Mouse (Mus musculus): ENCODE measurements around the gene Dnajc10. TPM values are rescaled to one million over a fixed set of nuclear protein-coding genes. Genes with fewer than 3 reads are reported as not detected.

Gene Dnajc10
- polyA plus RNA-seq, 1 experiment: 69.5 TPM

- Histone ChIP-seq H3K9me3 (replicated peaks; ENCODE audit: control insufficient read depth, insufficient read depth, low read length, poor library complexity, severe bottlenecking) (no peaks in the 10 kb centered on the region), H3K27ac (ENCODE audit: insufficient read depth, low read length) (no peak overlapping the region), H3K4me3 (ENCODE audit: low read depth, low read length) (no peak overlapping the region), H3K36me3 (ENCODE audit: control insufficient read depth, insufficient read depth, low read length, poor library complexity, severe bottlenecking) (no peaks in the 10 kb centered on the region), H3K9ac (ENCODE audit: low read depth, poor library complexity, severe bottlenecking) (no peak overlapping the region), H3K27me3 (ENCODE audit: control insufficient read depth, insufficient read depth, low read length, poor library complexity, severe bottlenecking) (no peaks in the 10 kb centered on the region), H3K4me1 (ENCODE audit: control insufficient read depth, insufficient read depth, low read length) (no peaks in the 10 kb centered on the region)
- TF ChIP-seq EP300 (IDR thresholded peaks at IDR 0.05; ENCODE audit: insufficient read depth, low read depth, low read length) (no peak), POLR2A (IDR thresholded peaks at IDR 0.05; ENCODE audit: insufficient read depth, low read length) (no peak), CTCF (IDR thresholded peaks at IDR 0.05; ENCODE audit: low read depth, low read length) (no peak)
These were observed 40.1 kb upstream of the Dnajc10 start for GRCm38 (mm10) chr2:80275136-80275535.

- no peak overlapping the region for H3K9ac ChIP-seq (ENCODE audit: low read depth, poor library complexity, severe bottlenecking)
- no peaks in the 10 kb centered on the region for H3K36me3 ChIP-seq (ENCODE audit: control insufficient read depth, insufficient read depth, low read length, poor library complexity, severe bottlenecking)
- H3K4me1 ChIP-seq (ENCODE audit: control insufficient read depth, insufficient read depth, low read length): no peaks in the 10 kb centered on the region
- H3K27ac ChIP-seq (ENCODE audit: insufficient read depth, low read length): no peak overlapping the region
- TF ChIP-seq EP300 (IDR thresholded peaks at IDR 0.05; ENCODE audit: insufficient read depth, low read depth, low read length): no peak
- TF ChIP-seq CTCF (IDR thresholded peaks at IDR 0.05; ENCODE audit: low read depth, low read length): no peak
- TF ChIP-seq POLR2A (IDR thresholded peaks at IDR 0.05; ENCODE audit: insufficient read depth, low read length): no peak
- no peak overlapping the region for H3K4me3 ChIP-seq (ENCODE audit: low read depth, low read length)
- H3K9me3 ChIP-seq (replicated peaks; ENCODE audit: control insufficient read depth, insufficient read depth, low read length, poor library complexity, severe bottlenecking): no peaks in the 10 kb centered on the region
- H3K27me3 ChIP-seq (ENCODE audit: control insufficient read depth, insufficient read depth, low read length, poor library complexity, severe bottlenecking): no peaks in the 10 kb centered on the region
These were observed 33.1 kb upstream of the Dnajc10 start for GRCm38 (mm10) chr2:80282214-80282613.

GRCm38 (mm10) chr2:80286397-80286796 is 28.9 kb upstream of the Dnajc10 start:
- Histone ChIP-seq H3K9me3 (replicated peaks; ENCODE audit: control insufficient read depth, insufficient read depth, low read length, poor library complexity, severe bottlenecking) (no peaks in the 10 kb centered on the region), H3K27me3 (ENCODE audit: control insufficient read depth, insufficient read depth, low read length, poor library complexity, severe bottlenecking) (no peaks in the 10 kb centered on the region), H3K27ac (ENCODE audit: insufficient read depth, low read length) (no peak overlapping the region), H3K4me1 (ENCODE audit: control insufficient read depth, insufficient read depth, low read length) (no peaks in the 10 kb centered on the region), H3K36me3 (ENCODE audit: control insufficient read depth, insufficient read depth, low read length, poor library complexity, severe bottlenecking) (no peaks in the 10 kb centered on the region), H3K4me3 (ENCODE audit: low read depth, low read length) (no peak overlapping the region), H3K9ac (ENCODE audit: low read depth, poor library complexity, severe bottlenecking) (no peak overlapping the region)
- TF ChIP-seq POLR2A (IDR thresholded peaks at IDR 0.05; ENCODE audit: insufficient read depth, low read length): no peak
- no peak for TF ChIP-seq EP300 (IDR thresholded peaks at IDR 0.05; ENCODE audit: insufficient read depth, low read depth, low read length)
- no peak for TF ChIP-seq CTCF (IDR thresholded peaks at IDR 0.05; ENCODE audit: low read depth, low read length)

- Histone ChIP-seq H3K36me3 (ENCODE audit: control insufficient read depth, insufficient read depth, low read length, poor library complexity, severe bottlenecking) (no peaks in the 10 kb centered on the region), H3K4me3 (ENCODE audit: low read depth, low read length) (no peak within 1 kb of the TSS), H3K9ac (ENCODE audit: low read depth, poor library complexity, severe bottlenecking) (no peak within 1 kb of the TSS), H3K27ac (ENCODE audit: insufficient read depth, low read length) (no peak within 1 kb of the TSS), H3K9me3 (replicated peaks; ENCODE audit: control insufficient read depth, insufficient read depth, low read length, poor library complexity, severe bottlenecking) (no peaks in the 10 kb centered on the region), H3K27me3 (ENCODE audit: control insufficient read depth, insufficient read depth, low read length, poor library complexity, severe bottlenecking) (no peaks in the 10 kb centered on the region), H3K4me1 (ENCODE audit: control insufficient read depth, insufficient read depth, low read length) (no peaks in the 10 kb centered on the region)
- TF ChIP-seq POLR2A (IDR thresholded peaks at IDR 0.05; ENCODE audit: insufficient read depth, low read length) (no peak), CTCF (IDR thresholded peaks at IDR 0.05; ENCODE audit: low read depth, low read length) (no peak), EP300 (IDR thresholded peaks at IDR 0.05; ENCODE audit: insufficient read depth, low read depth, low read length) (no peak)
These were observed 23.1 kb upstream of the Dnajc10 start, which contains the start of gene Prdx6b for GRCm38 (mm10) chr2:80292172-80292571. Prdx6b (plus strand) TSS chr2:80292472.

- no peaks in the 10 kb centered on the region for H3K9me3 ChIP-seq (replicated peaks; ENCODE audit: control insufficient read depth, insufficient read depth, low read length, poor library complexity, severe bottlenecking)
- H3K4me3 ChIP-seq (ENCODE audit: low read depth, low read length): no peak overlapping the region
- H3K36me3 ChIP-seq (ENCODE audit: control insufficient read depth, insufficient read depth, low read length, poor library complexity, severe bottlenecking): no peaks in the 10 kb centered on the region
- H3K27me3 ChIP-seq (ENCODE audit: control insufficient read depth, insufficient read depth, low read length, poor library complexity, severe bottlenecking): no peaks in the 10 kb centered on the region
- H3K4me1 ChIP-seq (ENCODE audit: control insufficient read depth, insufficient read depth, low read length): no peaks in the 10 kb centered on the region
- no peak overlapping the region for H3K9ac ChIP-seq (ENCODE audit: low read depth, poor library complexity, severe bottlenecking)
- no peak for TF ChIP-seq CTCF (IDR thresholded peaks at IDR 0.05; ENCODE audit: low read depth, low read length)
- no peak for TF ChIP-seq POLR2A (IDR thresholded peaks at IDR 0.05; ENCODE audit: insufficient read depth, low read length)
- no peak for TF ChIP-seq EP300 (IDR thresholded peaks at IDR 0.05; ENCODE audit: insufficient read depth, low read depth, low read length)
- H3K27ac ChIP-seq (ENCODE audit: insufficient read depth, low read length): no peak overlapping the region
These were observed 16.9 kb upstream of the Dnajc10 start for GRCm38 (mm10) chr2:80298334-80298733.

GRCm38 (mm10) chr2:80300806-80301205 is 14.5 kb upstream of the Dnajc10 start:
- TF ChIP-seq CTCF (IDR thresholded peaks at IDR 0.05; ENCODE audit: low read depth, low read length) (no peak), POLR2A (IDR thresholded peaks at IDR 0.05; ENCODE audit: insufficient read depth, low read length) (no peak), EP300 (IDR thresholded peaks at IDR 0.05; ENCODE audit: insufficient read depth, low read depth, low read length) (no peak)
- Histone ChIP-seq H3K4me1 (ENCODE audit: control insufficient read depth, insufficient read depth, low read length) (no peaks in the 10 kb centered on the region), H3K4me3 (ENCODE audit: low read depth, low read length) (no peak overlapping the region), H3K27ac (ENCODE audit: insufficient read depth, low read length) (no peak overlapping the region), H3K36me3 (ENCODE audit: control insufficient read depth, insufficient read depth, low read length, poor library complexity, severe bottlenecking) (no peaks in the 10 kb centered on the region), H3K27me3 (ENCODE audit: control insufficient read depth, insufficient read depth, low read length, poor library complexity, severe bottlenecking) (no peaks in the 10 kb centered on the region), H3K9me3 (replicated peaks; ENCODE audit: control insufficient read depth, insufficient read depth, low read length, poor library complexity, severe bottlenecking) (no peaks in the 10 kb centered on the region), H3K9ac (ENCODE audit: low read depth, poor library complexity, severe bottlenecking) (no peak overlapping the region)
